Mouse (Mus musculus) G1E (cell line): ENCODE measurements around the gene Zdhhc13.

Source experiments
- CTCF ChIP-seq: IDR thresholded peaks from 2 replicates; pipeline ENCODE4 v1.5.1; 2012; ENCODE audit warnings: low read depth, low read length, inconsistent platforms, mixed read lengths
- GATA1 ChIP-seq: IDR thresholded peaks from 2 replicates; pipeline ENCODE4 v1.6.1; 2012; ENCODE audit warnings: borderline replicate concordance, low read length, inconsistent platforms, mixed read lengths
- POLR2AphosphoS5 ChIP-seq: IDR thresholded peaks from 2 replicates; pipeline ENCODE4 v1.6.1; 2012; ENCODE audit warnings: low read depth, low read length, inconsistent platforms; ENCODE audit not compliant: insufficient replicate concordance
- TAL1 ChIP-seq: conservative IDR thresholded peaks from 2 replicates; pipeline ENCODE4 v1.6.1; 2012; ENCODE audit warnings: low read depth, low read length, inconsistent platforms, mixed read lengths

- TF ChIP-seq CTCF, result no peak
- TF ChIP-seq GATA1, result no peak
- no peak for TF ChIP-seq TAL1
- TF ChIP-seq POLR2AphosphoS5, result no peak
Observed at GRCm38 (mm10) chr7:48755825-48756224, 33.0 kb upstream of the Zdhhc13 start.
